Mouse (Mus musculus): Measurements from ENCODE around the gene Fnip2. TPM values are rescaled to one million over a fixed set of nuclear protein-coding genes. Genes with fewer than 3 reads are reported as not detected.
A peak's percentile ranks its signal among the peaks of the same experiment; 100 is the strongest.

The Fnip2 gene
- polyA plus RNA-seq, 1 experiment from 2014 or later, result 5.3 TPM

DNA sequence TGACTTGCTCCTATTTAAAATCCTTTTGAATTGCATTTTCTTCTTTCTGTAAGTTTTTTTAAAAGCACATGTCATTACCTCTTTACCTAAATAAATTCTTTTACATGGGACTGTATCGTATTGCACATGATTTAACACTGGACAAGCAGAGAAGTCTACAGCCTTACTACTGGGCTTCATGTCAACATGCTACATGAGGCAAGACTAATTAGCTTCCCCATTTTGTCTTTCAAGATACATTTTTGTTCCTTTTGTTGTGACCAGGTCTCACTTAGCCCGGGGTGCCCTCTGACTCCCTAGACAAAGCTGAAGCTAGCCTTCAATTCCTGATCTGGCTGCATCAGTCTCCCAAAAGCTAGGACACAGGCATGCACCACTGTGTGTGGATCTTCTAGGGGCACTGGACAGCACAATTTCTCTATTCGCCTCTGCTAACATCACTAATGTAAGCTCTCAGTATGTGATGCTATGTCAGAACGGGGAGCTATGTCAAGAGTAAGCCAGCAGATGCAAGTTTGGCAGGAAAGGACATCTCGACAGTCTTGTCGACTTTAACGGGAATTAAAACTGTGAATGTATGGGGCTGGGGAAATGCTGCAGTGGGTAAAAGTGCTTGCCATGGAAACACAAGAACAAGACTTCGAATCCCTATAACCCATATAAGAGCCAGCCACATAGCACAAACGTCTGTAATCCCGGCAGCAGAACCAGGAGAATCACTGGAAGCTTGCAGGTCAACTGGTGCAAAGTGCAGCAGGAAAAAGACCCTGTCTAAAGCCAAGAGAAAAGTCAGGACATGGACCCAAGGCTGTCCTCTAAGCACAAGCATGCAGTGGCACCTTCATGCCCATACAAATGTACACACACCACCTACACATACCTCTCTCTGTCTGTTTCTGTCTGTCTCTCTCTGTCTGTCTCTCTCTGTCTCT lies 5.5 kb downstream of the Fnip2 start:
- no peaks in the 10 kb centered on the region for H3K36me3 ChIP-seq
- no peak overlapping the region for H3K4me2 ChIP-seq (replicated peaks)
- H3K9ac ChIP-seq (replicated peaks), result no peak overlapping the region
- H3K27me3 ChIP-seq, result no peaks in the 10 kb centered on the region
- peaks cover 22% of the 10 kb centered on the region for H3K4me1 ChIP-seq
- WGBS, result 69% methylated on average over 10 of the region's 10 CpGs
- H3K9me3 ChIP-seq, result no peaks in the 10 kb centered on the region
- no peak overlapping the region for H3K4me3 ChIP-seq
- H3K27ac ChIP-seq (replicated peaks), result no peak overlapping the region
- ATAC-seq (replicated peaks), result no peak

DNA sequence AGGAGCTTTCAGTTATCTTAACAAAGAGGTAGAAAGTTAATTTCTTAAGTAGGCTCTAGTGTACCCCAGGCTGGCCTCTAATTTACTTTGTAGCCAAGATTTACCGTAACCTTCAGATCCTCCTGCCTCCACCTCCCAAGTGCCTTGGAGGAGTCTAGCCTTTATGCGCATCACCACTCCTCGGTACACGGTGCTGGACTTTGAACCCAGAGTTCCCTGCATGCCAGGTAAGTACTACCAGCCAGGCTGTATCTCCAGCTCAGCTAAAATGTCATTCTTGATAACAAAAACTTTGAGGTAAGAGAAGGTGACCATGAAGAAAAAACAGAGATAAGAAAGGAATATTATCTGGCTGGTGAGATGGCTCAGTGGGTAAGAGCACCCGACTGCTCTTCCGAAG lies 7.0 kb downstream of the Fnip2 start:
- Histone ChIP-seq H3K4me3 (no peak overlapping the region), H3K4me1 (peaks cover 7% of the 10 kb centered on the region; the same call in 1 of the 2 replicates), H3K27me3 (no peaks in the 10 kb centered on the region), H3K36me3 (no peaks in the 10 kb centered on the region), H3K27ac (replicated peaks) (no peak overlapping the region), H3K9ac (replicated peaks) (no peak overlapping the region), H3K9me3 (no peaks in the 10 kb centered on the region), H3K4me2 (replicated peaks) (no peak overlapping the region)
- no peak for ATAC-seq (replicated peaks)
- 96% methylated on average over 6 of the region's 6 CpGs for WGBS

DNA sequence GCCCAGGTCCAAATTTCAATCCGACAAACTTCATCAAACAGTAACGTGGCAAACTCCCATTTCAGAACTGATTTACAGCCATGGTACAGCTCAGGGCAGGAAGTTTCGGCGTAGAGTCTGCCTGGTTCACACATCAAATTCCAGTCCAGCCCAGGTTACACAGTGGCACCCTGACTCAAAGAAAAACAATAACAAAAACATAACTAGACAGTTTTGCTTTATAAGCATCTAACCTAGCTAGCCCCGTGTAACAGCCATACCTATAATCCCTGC lies 7.9 kb downstream of the Fnip2 start:
- Histone ChIP-seq H3K27ac (replicated peaks) (no peak overlapping the region; the same call in 1 of the 2 replicates), H3K27me3 (no peaks in the 10 kb centered on the region)
- 88% methylated on average over 5 of the region's 5 CpGs for WGBS

DNA sequence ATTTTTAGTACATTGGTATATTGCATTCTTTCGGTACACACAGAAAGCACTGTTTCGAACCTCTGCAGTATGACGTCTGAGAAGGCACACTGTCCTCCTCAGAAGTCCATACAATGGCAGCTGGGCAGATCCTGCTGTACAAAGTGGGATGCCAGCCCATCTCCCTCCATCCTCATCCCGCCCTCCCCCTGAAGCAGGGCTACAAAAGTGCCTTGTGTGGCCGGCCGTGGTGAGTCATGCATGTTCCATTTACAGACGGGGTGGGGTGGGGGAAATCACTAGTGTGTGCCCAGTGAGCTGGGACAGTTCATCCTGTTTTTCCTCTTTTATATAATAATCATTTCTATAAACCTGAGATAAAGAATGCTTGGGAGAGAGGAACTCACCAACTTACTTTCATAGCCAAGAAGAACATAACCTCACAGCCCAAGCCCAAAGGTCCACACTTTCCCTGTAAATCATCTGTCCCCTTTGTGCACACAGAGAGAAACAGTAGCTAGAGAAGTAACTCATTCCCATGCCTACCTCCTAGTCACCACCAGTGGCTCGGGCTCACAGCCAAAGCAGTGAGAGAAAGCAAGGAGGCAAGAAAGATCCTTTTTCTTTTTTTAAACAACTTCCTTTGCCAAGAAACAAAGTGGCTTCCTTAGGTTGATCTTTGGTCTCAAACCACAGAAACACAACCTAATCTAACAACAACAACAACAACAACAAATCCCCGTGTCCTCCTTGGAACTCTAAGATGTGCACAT lies 8.4 kb downstream of the Fnip2 start:
- H3K4me2 ChIP-seq (replicated peaks), result no peak overlapping the region
- H3K27ac ChIP-seq (replicated peaks), result no peak overlapping the region; the same call in 1 of the 2 replicates
- H3K4me1 ChIP-seq, result 0 out of 2 replicates have a peak, but pooled peaks cover 6% of the 10 kb centered on the region

More for the DNA sequence above, 7.9 kb downstream of the Fnip2 start:
- H3K4me3 ChIP-seq, result no peak overlapping the region
- H3K9ac ChIP-seq (replicated peaks), result no peak overlapping the region
- no peak overlapping the region for H3K4me2 ChIP-seq (replicated peaks)
- no peak for ATAC-seq (replicated peaks)
- H3K36me3 ChIP-seq, result no peaks in the 10 kb centered on the region
- H3K9me3 ChIP-seq, result no peaks in the 10 kb centered on the region
- H3K4me1 ChIP-seq, result 0 out of 2 replicates have a peak, but pooled peaks cover 6% of the 10 kb centered on the region

DNA sequence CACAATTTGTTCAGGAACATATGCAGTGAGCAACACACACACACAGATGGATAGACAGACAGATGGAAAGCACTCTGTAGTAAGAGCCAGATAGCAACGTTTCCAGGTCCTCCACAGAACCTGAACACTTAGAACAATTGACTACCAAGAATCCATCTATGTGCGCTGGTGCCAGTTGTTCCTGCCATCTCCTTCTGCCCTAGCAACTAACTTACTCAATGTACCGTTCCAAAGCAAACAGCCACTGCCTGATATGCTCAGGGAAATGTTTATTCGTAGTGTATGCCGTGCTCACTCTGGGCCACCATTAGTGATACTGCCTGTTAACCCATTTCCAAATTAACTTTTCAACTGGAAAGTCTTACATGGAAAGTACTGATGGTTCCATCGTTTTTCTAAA lies 12.5 kb downstream of the Fnip2 start:
- no peak for ATAC-seq (replicated peaks)
- no peak overlapping the region for H3K27ac ChIP-seq (replicated peaks)
- H3K9ac ChIP-seq (replicated peaks), result no peak overlapping the region
- no peaks in the 10 kb centered on the region for H3K36me3 ChIP-seq
- no peak overlapping the region for H3K4me3 ChIP-seq
- no peaks in the 10 kb centered on the region for H3K27me3 ChIP-seq
- no peak overlapping the region for H3K4me2 ChIP-seq (replicated peaks)
- no peaks in the 10 kb centered on the region for H3K9me3 ChIP-seq
- 81% methylated on average over 6 of the region's 6 CpGs for WGBS
- H3K4me1 ChIP-seq, result peaks cover 4% of the 10 kb centered on the region; the same call in 1 of the 2 replicates

More for the DNA sequence above, 8.4 kb downstream of the Fnip2 start:
- Histone ChIP-seq H3K27me3 (no peaks in the 10 kb centered on the region), H3K9ac (replicated peaks) (no peak overlapping the region), H3K9me3 (no peaks in the 10 kb centered on the region), H3K36me3 (no peaks in the 10 kb centered on the region), H3K4me3 (no peak overlapping the region)
- peak; percentile 51; the same call in 1 of the 2 replicates for ATAC-seq (replicated peaks)
- 69% methylated on average over 9 of the region's 9 CpGs for WGBS

DNA sequence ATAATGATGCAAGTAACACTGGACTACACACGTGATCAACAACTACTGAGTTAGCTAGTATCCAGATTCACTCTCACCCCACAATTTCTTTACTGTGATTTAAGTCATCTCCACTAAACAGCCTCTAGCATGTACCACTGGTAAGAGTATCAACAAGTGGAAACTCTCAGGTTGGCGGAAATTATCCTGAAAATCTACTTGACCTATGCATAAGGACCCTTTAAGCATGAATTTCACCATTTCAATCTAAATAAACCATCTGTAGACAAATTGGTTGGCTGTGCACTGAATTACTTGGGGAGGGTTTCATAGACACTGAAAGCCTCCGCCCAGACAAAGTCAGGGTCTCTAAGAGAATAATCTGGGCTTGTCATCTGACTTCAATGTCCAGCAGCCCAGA lies 13.8 kb downstream of the Fnip2 start:
- Histone ChIP-seq H3K4me1 (peaks cover 5% of the 10 kb centered on the region), H3K36me3 (no peaks in the 10 kb centered on the region), H3K9me3 (no peaks in the 10 kb centered on the region), H3K9ac (replicated peaks) (no peak overlapping the region), H3K27me3 (no peaks in the 10 kb centered on the region), H3K4me2 (replicated peaks) (no peak overlapping the region), H3K27ac (replicated peaks) (no peak overlapping the region), H3K4me3 (no peak overlapping the region)
- ATAC-seq (replicated peaks), result no peak
- WGBS, result 91% methylated on average over 3 of the region's 3 CpGs

DNA sequence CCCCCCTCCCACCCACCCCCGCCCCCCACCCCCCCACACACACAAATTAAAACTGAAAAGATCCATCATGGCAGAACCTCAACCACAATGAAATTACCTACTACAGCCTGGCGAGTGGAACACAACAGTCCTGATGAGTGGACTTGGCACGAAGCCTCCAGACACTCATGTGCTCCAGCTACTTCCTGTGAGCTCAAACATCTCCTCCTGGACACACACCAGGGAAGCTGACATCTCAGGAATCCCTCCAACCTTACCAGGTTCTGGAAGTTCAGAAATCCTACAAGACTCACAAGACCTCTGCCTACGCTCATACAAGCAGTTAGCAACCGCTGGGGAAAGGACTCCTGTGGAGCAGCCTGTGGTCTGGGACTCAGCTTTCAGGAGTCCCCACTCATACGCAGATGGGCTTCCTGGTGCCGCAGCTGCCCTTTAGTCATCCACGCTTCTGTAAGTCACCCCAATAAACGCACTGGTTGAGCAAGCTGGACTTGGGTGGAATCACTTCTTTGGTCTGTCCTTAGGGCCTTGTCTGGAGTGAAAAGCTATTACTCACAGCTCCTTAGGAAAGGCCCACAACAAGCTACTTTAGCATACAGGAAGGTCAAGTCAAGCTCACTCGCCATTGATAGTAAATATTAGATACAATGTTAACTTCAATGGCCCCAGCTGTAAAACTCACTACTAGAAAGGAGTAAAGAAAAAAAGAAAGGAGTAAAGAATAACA lies 15.6 kb downstream of the Fnip2 start:
- 81% methylated on average over 10 of the region's 10 CpGs for WGBS

DNA sequence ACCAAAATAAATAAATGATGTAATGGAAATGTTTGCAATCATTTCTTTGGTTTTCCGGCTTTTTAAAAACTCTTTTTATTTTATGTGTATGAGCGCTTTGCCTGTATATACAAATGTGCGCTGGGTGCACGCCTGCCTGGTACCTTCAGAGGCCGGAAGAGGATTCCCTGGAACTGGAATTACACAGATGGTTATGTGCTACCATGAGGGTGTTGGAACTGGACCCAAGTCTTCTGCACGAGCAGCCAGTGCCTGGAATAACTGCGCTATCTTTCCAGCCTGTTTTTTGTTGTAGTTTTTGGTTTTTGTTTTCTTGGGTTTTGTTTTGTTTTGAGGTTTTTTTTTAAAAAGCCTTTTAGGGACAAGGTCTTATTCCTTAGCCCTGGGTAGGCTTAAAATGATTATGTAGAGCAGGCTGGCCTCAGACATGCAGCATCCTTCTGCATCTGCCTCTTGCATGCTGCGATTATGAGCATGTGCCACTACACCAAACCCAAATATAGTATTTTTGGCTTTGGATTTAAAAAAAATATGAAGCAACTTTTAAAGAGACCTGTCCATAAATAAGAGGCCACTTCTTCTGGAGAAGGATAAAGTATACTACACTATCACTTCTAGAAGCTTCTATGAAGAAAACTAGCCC lies 17.7 kb downstream of the Fnip2 start:
- WGBS, result 76% methylated on average over 8 of the region's 8 CpGs
- Histone ChIP-seq H3K4me3 (no peak overlapping the region), H3K27me3 (no peaks in the 10 kb centered on the region), H3K36me3 (no peaks in the 10 kb centered on the region), H3K9me3 (no peaks in the 10 kb centered on the region), H3K4me2 (replicated peaks) (no peak overlapping the region), H3K9ac (replicated peaks) (no peak overlapping the region), H3K4me1 (peaks cover 5% of the 10 kb centered on the region), H3K27ac (replicated peaks) (peak overlapping the region; percentile 34; the same call in 1 of the 2 replicates)
- no peak for ATAC-seq (replicated peaks)

More for the DNA sequence above, 15.6 kb downstream of the Fnip2 start:
- Histone ChIP-seq H3K9me3 (no peaks in the 10 kb centered on the region), H3K27me3 (no peaks in the 10 kb centered on the region), H3K4me2 (replicated peaks) (no peak overlapping the region), H3K4me1 (peaks cover 5% of the 10 kb centered on the region), H3K4me3 (no peak overlapping the region), H3K27ac (replicated peaks) (no peak overlapping the region), H3K36me3 (no peaks in the 10 kb centered on the region), H3K9ac (replicated peaks) (no peak overlapping the region)
- no peak for ATAC-seq (replicated peaks)

DNA sequence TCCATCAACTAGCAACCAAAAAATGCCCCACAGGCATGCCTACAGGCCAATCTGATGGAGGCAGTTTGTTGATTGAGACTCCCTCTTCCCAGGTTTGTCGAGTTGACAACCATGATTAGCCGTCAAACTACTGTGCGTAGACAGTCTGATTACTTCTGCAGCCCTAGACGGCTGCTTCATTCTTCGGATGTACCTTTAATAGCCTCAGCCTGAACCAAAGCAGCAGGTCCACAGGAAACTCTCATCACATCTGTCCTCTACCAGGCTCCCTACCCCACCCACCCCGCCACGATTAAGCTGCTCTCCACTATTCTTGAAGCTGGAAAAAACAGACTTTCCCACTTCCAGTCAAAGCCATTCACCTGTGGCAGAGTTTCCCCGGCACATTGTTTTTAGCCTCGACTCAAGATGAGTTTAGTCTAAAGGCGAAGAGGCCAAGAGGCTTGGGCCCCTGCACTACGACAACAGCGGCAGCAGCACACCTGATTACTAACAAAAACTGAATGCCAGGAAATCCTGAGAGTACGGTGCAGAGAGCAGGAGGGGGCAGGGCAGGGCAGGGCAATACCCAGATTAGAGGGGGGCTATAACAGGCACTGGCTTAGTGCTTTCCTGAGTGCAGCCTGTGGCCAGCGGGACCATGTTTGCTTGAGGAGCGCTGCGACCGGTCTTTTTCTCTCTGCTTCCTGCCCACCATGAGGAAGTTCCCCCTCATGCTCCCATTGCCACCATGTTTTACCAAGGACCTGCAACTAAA lies 18.7 kb downstream of the Fnip2 start:
- H3K4me2 ChIP-seq (replicated peaks), result no peak overlapping the region
- no peak; the same call in 1 of the 2 replicates for ATAC-seq (replicated peaks)
- H3K36me3 ChIP-seq, result no peaks in the 10 kb centered on the region
- no peak overlapping the region for H3K4me3 ChIP-seq
- 85% methylated on average over 17 of the region's 17 CpGs for WGBS
- H3K27me3 ChIP-seq, result no peaks in the 10 kb centered on the region
- peaks cover 5% of the 10 kb centered on the region for H3K4me1 ChIP-seq
- H3K9me3 ChIP-seq, result no peaks in the 10 kb centered on the region
- no peak overlapping the region for H3K9ac ChIP-seq (replicated peaks)
- H3K27ac ChIP-seq (replicated peaks), result no peak overlapping the region

DNA sequence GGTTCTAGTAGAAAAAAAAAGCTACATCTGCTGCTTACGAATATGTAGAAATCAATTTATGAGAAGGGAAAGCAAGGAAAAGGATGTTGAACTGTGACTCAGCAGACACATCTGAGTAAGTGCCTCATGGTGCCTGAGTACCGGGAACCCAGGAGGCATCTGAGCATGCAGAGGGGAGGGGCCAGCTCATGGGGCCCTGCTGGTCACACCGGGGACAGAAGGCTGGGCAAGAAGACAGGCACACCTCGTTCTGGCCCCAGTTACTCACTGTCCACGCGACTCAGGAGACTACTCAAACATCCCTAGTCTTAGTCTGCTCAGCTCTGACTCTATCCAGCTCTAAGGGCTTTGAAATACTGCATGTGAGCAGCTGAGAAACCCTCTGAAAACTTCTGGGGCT lies 25.0 kb downstream of the Fnip2 start:
- H3K9me3 ChIP-seq, result no peaks in the 10 kb centered on the region
- ATAC-seq (replicated peaks), result no peak
- no peaks in the 10 kb centered on the region for H3K36me3 ChIP-seq
- no peaks in the 10 kb centered on the region for H3K27me3 ChIP-seq
- no peak overlapping the region for H3K4me2 ChIP-seq (replicated peaks)
- H3K27ac ChIP-seq (replicated peaks), result no peak overlapping the region
- 54% methylated on average over 6 of the region's 6 CpGs for WGBS
- H3K4me3 ChIP-seq, result no peak overlapping the region
- H3K4me1 ChIP-seq, result no peaks in the 10 kb centered on the region
- H3K9ac ChIP-seq (replicated peaks), result no peak overlapping the region

DNA sequence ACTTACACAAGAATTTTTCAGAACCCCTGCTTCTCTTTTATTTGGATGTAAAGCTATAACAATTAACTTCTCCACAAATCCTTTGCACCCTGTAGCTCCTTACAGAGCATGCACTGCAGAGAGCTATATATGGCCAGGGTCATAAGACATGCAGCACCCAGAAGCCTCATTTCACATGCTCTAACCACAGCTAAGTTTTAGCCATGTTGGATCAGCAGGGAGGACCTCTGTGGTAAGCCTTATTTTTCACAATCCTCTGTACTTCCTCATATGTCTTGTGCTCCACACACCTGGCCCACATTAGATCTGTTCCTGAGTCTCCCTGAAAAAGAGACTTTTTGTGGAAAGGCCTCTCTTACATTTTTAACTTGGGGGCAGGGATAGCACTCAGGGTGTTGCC lies 27.9 kb downstream of the Fnip2 start:
- no peak overlapping the region for H3K27ac ChIP-seq (replicated peaks)
- no peak overlapping the region for H3K4me3 ChIP-seq
- H3K9me3 ChIP-seq, result no peaks in the 10 kb centered on the region
- H3K9ac ChIP-seq (replicated peaks), result no peak overlapping the region
- H3K4me2 ChIP-seq (replicated peaks), result no peak overlapping the region
- H3K36me3 ChIP-seq, result no peaks in the 10 kb centered on the region
- no peaks in the 10 kb centered on the region for H3K4me1 ChIP-seq
- ATAC-seq (replicated peaks), result no peak
- no peaks in the 10 kb centered on the region for H3K27me3 ChIP-seq

Measured in forebrain, embryonic 15.5 days (tissue).